8 mouse cellular contexts compared by ENCODE assay signal in the genomic region with DNA sequence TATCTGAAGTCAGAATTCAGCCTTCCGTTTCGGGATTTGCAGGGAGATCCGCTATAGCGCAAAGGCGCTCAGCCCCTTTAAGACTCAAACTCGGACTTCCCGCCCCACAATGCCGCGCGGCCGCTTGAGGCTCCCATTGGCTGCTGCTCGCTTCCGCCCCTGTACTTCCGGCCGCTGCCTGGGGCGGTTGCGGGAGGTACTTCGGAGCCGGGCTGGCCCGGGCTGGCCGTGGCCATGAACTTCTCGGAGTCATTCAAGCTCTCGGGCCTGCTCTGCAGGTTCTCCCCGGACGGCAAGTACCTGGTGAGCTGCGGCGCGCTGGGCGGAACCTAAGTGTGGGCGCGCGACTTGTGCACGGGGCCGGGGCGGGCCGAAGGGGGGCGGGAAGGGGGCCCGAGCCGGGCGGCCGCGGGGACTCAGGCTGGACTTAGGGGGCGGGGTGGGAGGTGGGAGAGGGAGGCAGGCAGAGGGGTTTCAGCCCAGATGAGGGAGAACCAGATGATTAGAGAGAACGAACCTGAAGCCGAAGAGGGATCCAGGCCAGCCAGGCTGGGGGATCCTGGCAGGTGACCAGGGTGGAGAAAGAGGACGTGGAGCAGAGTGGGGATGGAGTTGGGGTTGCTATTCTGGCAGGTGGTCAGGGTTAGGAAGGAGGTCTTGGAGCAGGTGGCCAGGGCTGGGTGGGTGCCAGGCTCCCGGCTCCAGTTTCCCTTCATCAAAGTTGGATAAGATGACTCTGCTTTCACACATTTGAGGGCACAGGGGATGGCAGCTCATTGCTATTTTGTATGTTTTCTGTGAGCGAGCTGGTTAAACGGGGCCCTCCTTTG. TPM values are rescaled to one million over a fixed set of nuclear protein-coding genes. Genes with fewer than 3 reads are reported as not detected.
DNase-seq lines count a peak whose midpoint lies in the region; ATAC-seq and TF ChIP-seq lines count a peak whose summit lies in the region.

A gene (plus strand): TSS at position 162 of the 830 bp plus-strand sequence.

- no peak for TF ChIP-seq CTCF in E14TG2a.4 (conservative IDR thresholded peaks at IDR 0.05; ENCODE audit: low read length)
- TF ChIP-seq CTCF in liver, postnatal 0 days (IDR thresholded peaks at IDR 0.05; ENCODE audit: low read depth) = no peak

- H3K9ac ChIP-seq in forebrain, embryonic 11.5 days (ENCODE audit: low read length) = peak within 1 kb of the TSS; percentile 78
- H3K9ac ChIP-seq in heart, embryonic 16.5 days (ENCODE audit: low read length) = peak within 1 kb of the TSS; percentile 93
- H3K9ac ChIP-seq in liver, postnatal 0 days (replicated peaks) = peak within 1 kb of the TSS; percentile 92
- H3K9ac ChIP-seq in neural tube, embryonic 14.5 days (replicated peaks; ENCODE audit: low read depth, low read length) = peak within 1 kb of the TSS; percentile 78

- H3K4me3 ChIP-seq in E14TG2a.4 (replicated peaks; ENCODE audit: low read length) = peak within 1 kb of the TSS; percentile 82
- peak within 1 kb of the TSS; percentile 77 for H3K4me3 ChIP-seq in forebrain, embryonic 11.5 days (ENCODE audit: low read depth, low read length)
- H3K4me3 ChIP-seq in heart, embryonic 16.5 days (ENCODE audit: low read length) = peak within 1 kb of the TSS; percentile 94
- H3K4me3 ChIP-seq in liver, postnatal 0 days (ENCODE audit: low read depth, low read length) = peak within 1 kb of the TSS; percentile 95
- peak within 1 kb of the TSS; percentile 85 for H3K4me3 ChIP-seq in neural tube, embryonic 14.5 days (ENCODE audit: low read depth, low read length)

- TF ChIP-seq EP300 in liver, postnatal 0 days (IDR thresholded peaks at IDR 0.05; ENCODE audit: low read depth) = no peak

- peaks cover 52% of the 10 kb centered on the region for H3K27me3 ChIP-seq in E14TG2a.4 (ENCODE audit: insufficient read depth, low read length)
- peaks cover 43% of the 10 kb centered on the region for H3K27me3 ChIP-seq in forebrain, embryonic 11.5 days (ENCODE audit: control insufficient read depth, insufficient read depth, low read length)
- peaks cover 42% of the 10 kb centered on the region for H3K27me3 ChIP-seq in heart, embryonic 16.5 days (ENCODE audit: control insufficient read depth, insufficient read depth, low read length)
- H3K27me3 ChIP-seq in liver, postnatal 0 days (ENCODE audit: insufficient read depth, low read length) = peaks cover 47% of the 10 kb centered on the region
- peaks cover 32% of the 10 kb centered on the region for H3K27me3 ChIP-seq in neural tube, embryonic 14.5 days (ENCODE audit: control insufficient read depth, insufficient read depth, low read length)

- H3K27ac ChIP-seq in forebrain, embryonic 11.5 days (ENCODE audit: low read depth, low read length) = no peak within 1 kb of the TSS
- peak within 1 kb of the TSS; percentile 86 for H3K27ac ChIP-seq in heart, embryonic 16.5 days (ENCODE audit: low read length)
- peak within 1 kb of the TSS; percentile 86 for H3K27ac ChIP-seq in liver, postnatal 0 days (ENCODE audit: low read depth)
- peak within 1 kb of the TSS; percentile 68; the same call in 1 of the 2 replicates for H3K27ac ChIP-seq in neural tube, embryonic 14.5 days (ENCODE audit: low read depth, low read length)

- H3K9me3 ChIP-seq in E14TG2a.4 (ENCODE audit: low read length) = no peaks in the 10 kb centered on the region
- H3K9me3 ChIP-seq in forebrain, embryonic 11.5 days (ENCODE audit: control insufficient read depth, low read length) = no peaks in the 10 kb centered on the region
- H3K9me3 ChIP-seq in heart, embryonic 16.5 days (replicated peaks; ENCODE audit: control insufficient read depth, low read length) = no peaks in the 10 kb centered on the region
- H3K9me3 ChIP-seq in liver, postnatal 0 days (ENCODE audit: low read length) = no peaks in the 10 kb centered on the region
- H3K9me3 ChIP-seq in neural tube, embryonic 14.5 days (ENCODE audit: control insufficient read depth, low read length) = no peaks in the 10 kb centered on the region

- H3K36me3 ChIP-seq in E14TG2a.4 (ENCODE audit: insufficient read depth, low read length) = peaks cover 21% of the 10 kb centered on the region
- no peaks in the 10 kb centered on the region; the same call in 1 of the 2 replicates for H3K36me3 ChIP-seq in forebrain, embryonic 11.5 days (ENCODE audit: control insufficient read depth, insufficient read depth, low read length)
- H3K36me3 ChIP-seq in heart, embryonic 16.5 days (ENCODE audit: control insufficient read depth, insufficient read depth) = peaks cover 7% of the 10 kb centered on the region; the same call in 1 of the 2 replicates
- peaks cover 2% of the 10 kb centered on the region for H3K36me3 ChIP-seq in liver, postnatal 0 days (replicated peaks; ENCODE audit: insufficient read depth, low read length)
- no peaks in the 10 kb centered on the region for H3K36me3 ChIP-seq in neural tube, embryonic 14.5 days (ENCODE audit: control insufficient read depth, insufficient read depth, low read length)

- peak within 1 kb of the TSS; percentile 79 for H3K4me2 ChIP-seq in forebrain, embryonic 11.5 days (ENCODE audit: low read depth, low read length, severe bottlenecking)
- peak within 1 kb of the TSS; percentile 81 for H3K4me2 ChIP-seq in heart, embryonic 16.5 days (ENCODE audit: low read depth, low read length)
- H3K4me2 ChIP-seq in liver, postnatal 0 days (ENCODE audit: low read depth, low read length) = peak within 1 kb of the TSS; percentile 96
- peak within 1 kb of the TSS; percentile 82 for H3K4me2 ChIP-seq in neural tube, embryonic 14.5 days (ENCODE audit: low read depth, low read length)

- H3K4me1 ChIP-seq in E14TG2a.4 (replicated peaks; ENCODE audit: low read depth, low read length) = peaks cover 37% of the 10 kb centered on the region
- peaks cover 14% of the 10 kb centered on the region; the same call in 1 of the 2 replicates for H3K4me1 ChIP-seq in forebrain, embryonic 11.5 days (replicated peaks; ENCODE audit: control insufficient read depth, insufficient read depth, low read length)
- peaks cover 24% of the 10 kb centered on the region for H3K4me1 ChIP-seq in heart, embryonic 16.5 days (ENCODE audit: control insufficient read depth, insufficient read depth, low read length)
- peaks cover 26% of the 10 kb centered on the region for H3K4me1 ChIP-seq in liver, postnatal 0 days (ENCODE audit: insufficient read depth)
- peaks cover 18% of the 10 kb centered on the region for H3K4me1 ChIP-seq in neural tube, embryonic 14.5 days (ENCODE audit: control insufficient read depth, insufficient read depth, low read length)

- peak; percentile 93 for ATAC-seq in forebrain, embryonic 11.5 days (replicated peaks; ENCODE audit: low FRiP score)
- peak; percentile 92 for ATAC-seq in heart, embryonic 16.5 days (replicated peaks; ENCODE audit: extremely low read depth, insufficient read depth, low FRiP score)
- peak; percentile 98 for ATAC-seq in liver, postnatal 0 days
- peak; percentile 95 for ATAC-seq in neural tube, embryonic 14.5 days (ENCODE audit: low read depth)

- DNase-seq in c-Kit-positive CD71-positive TER-119-negative erythroid progenitor cells, embryonic 14.5 days (ENCODE audit: low read depth) = peak; percentile 86
- peak; percentile 96 for DNase-seq in forebrain, embryonic 11.5 days (ENCODE audit: low spot score)
- DNase-seq in kidney, postnatal 36 days = peak; percentile 93 to 95
- DNase-seq in liver, postnatal 0 days = peak; percentile 92
- peak; percentile 93 for DNase-seq in testis, postnatal 10 days (ENCODE audit: low spot score)

- WGBS in forebrain, embryonic 11.5 days = 2% methylated on average over 49 of the region's 49 CpGs
- 2% methylated on average over 49 of the region's 49 CpGs for WGBS in heart, embryonic 16.5 days
- WGBS in liver, postnatal 0 days (ENCODE audit: insufficient replicate concordance) = 2% methylated on average over 46 of the region's 49 CpGs
- WGBS in neural tube, embryonic 14.5 days = 3% methylated on average over 49 of the region's 49 CpGs

RNA-seq across cellular contexts. Expression of the gene that starts here (rescaled TPM):
- 44.5 and 52.4 TPM in 2 replicates for polyA plus RNA-seq in forebrain, embryonic 11.5 days (2014; fragmentation: Nextera tagmentation; extraction: Ambion mirVana)
- polyA plus RNA-seq in heart, embryonic 16.5 days (2015; fragmentation: Nextera tagmentation; extraction: Ambion mirVana) = 23.5 and 24.4 TPM in 2 replicates
- 12.4 and 14.1 TPM in 2 replicates for polyA plus RNA-seq in liver, postnatal 0 days (2015; fragmentation: Nextera tagmentation; extraction: Ambion mirVana)
- polyA plus RNA-seq in neural tube, embryonic 14.5 days (2014; fragmentation: Nextera tagmentation; extraction: Ambion mirVana) = 37.3 and 39.5 TPM in 2 replicates
